Mouse (Mus musculus) ZHBTc4 (cell line): Measurements from ENCODE around the gene Amt.
"Not testable (repeated sequence)": the region's sequence is repeated elsewhere in the genome, so short reads cannot be mapped to it uniquely, and the experiment has no call there.

ENCODE experiments used
- DNase-seq: peaks from one replicate; pipeline ENCODE4 v3.0.0-alpha.2; 2011; ENCODE audit warnings: low read depth, low spot score

Gene Amt

GRCm38 (mm10) chr9:108280071-108280828 lies 16.4 kb upstream of the Amt start:
- no peak for DNase-seq

- DNase-seq: peak; percentile 84
Measured at GRCm38 (mm10) chr9:108284410-108284809, 12.2 kb upstream of the Amt start.

DNA sequence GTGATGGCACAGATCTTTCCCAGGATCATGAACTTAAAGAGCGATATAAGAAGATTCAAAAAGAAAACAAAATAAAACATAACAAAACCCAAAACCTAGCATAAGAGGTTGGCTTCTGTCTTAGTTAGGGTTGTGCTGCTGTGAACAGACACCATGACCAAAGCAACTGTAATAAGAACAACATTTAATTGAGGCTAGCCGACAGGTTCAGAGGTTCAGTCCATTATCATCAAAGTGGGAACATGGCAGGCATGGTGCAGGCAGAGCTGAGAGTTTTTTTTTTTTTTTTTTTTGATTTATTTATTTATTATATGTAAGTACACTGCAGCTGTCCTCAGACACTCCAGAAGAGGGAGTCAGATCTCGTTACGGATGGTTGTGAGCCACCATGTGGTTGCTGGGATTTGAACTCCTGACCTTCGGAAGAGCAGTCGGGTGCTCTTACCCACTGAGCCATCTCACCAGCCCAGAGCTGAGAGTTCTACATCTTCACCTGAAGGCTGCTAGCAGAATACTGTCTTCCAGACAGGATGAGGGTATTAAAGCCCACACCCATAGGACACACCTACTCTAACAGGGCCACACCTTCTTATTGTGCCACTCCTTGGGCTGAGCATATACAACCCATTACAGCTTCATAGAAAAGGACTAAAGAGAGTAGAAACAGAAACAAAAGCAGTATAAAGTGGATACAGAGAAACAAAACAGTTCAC lies 9.0 kb upstream of the Amt start:
- peak; percentile 71 for DNase-seq

DNA sequence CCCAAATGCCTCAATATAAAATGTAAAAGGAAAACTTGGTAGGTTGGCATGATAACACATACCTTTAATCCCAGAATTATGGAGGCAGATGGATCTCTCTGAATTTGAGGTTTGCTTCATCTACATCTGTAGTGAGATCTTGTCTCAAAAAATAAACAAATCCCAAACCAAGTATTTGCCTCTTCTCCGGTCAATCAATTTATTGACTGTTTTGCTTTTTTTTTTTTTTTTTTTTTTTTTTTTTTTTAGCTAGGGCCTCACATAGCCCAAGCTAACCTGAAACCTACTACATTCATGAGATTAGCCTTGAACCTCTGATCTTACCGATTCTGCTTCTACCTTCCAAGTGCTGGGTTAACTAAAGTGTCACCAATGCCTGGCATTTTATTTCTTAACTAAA lies 7.3 kb upstream of the Amt start:
- no peak for DNase-seq

DNA sequence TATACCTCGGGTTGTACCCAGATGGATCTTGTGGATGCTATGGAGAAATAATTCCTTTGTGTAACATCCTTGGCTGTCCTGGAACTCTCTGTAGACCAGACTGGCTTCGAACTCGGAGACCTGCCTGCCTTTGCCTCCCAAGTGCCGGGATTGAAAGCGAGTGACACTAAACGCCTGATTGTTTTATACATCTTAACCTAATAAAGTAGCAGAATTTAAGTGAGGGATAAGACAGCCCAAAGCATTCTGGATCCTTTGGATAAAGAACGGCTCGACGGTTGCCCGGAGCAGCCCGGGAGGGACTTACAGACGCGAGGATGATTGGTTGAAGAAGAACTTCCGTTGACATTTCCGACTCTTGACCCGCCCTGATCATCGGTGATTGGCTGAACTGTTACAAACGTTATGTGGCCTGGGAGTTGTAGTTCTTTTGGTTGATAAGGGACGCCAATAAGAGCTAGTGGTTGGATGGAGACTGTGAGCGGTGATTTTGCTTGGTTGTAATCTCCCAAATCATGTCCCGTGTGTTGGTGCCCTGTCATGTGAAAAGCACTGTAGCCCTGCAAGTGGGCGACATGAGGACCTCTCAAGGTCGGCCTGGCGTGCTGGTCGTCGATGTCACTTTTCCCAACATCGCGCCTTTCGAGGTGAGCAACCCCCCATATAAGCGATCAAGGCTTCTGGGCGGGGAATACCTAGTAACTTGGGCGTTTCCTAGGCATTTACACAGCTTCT lies 6.5 kb upstream of the Amt start, which contains the start of gene Nicn1:
Nicn1 (plus strand) TSS at position 414 of the 735 bp plus-strand sequence.
- peak; percentile 97 for DNase-seq

GRCm38 (mm10) chr9:108290773-108291172 lies 5.9 kb upstream of the Amt start:
- no peak for DNase-seq

DNA sequence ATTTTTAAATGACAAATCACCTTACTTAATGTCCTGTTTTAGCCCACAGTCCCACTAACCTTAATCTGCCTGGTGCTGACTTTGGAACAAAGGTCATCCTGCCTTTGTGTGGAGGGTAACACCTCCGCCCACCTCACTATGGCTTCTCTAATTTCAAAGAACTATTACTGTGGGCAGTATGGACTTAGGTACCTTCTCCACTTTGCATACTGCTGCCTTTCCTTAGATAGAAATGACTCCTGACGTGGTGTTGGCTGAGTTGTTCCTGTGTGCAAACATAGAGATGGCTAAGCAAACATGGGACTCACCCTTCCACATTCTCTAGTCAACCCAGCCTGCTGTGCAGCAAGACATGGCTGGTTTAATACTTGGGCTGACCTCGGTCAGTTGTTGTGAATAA lies 5.2 kb downstream of the Amt start:
- peak; percentile 73 for DNase-seq

- DNase-seq: no peak
Measured at GRCm38 (mm10) chr9:108304716-108305115, 8.1 kb downstream of the Amt start.

- DNase-seq: no peak
Measured at GRCm38 (mm10) chr9:108305170-108305569, 8.5 kb downstream of the Amt start.

DNA sequence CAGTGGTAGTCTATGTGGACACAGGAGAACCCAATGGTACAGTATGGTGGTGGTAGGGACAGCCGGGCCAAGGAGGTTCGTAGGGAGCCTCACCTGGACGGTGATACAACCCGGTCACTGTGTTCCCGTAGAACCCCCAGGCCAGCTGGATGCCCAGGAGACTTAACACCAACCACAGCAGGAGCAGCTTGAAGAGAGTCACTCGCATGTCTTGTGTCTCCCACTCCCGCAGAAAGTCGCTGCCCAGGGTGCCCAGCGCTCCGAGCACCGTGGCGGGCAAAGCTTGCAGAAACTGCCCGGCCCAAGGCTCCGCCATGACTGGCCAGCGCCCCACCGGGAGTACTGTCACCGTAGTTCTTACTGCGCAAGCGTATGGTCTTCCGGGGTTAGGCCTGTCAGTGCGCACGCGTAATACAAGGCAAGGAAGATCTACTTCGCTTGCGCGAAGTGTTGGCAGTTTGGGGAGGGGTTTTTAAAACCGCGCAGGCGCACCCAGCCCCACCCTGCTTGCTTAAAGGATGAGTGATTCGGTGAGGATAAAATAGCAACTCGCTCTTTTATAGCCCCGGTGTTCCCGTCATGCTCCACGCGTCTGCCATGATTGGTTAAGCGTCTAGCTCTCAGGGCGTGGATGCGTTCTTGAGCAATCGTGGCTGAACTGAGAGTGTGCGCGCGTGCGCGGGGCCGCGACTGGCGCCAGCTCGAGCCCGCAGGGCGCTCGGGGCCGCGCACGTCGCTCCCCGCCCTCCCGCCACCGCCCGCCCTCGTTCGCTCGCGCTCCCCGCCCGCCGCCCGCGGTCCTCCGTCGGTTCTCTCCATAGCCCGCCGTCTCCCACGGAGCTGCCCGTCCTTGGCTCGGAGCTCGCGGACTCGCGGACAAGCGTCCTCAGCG lies 9.2 kb downstream of the Amt start, which contains the start of the genes Rhoa and Tcta:
Rhoa (plus strand) TSS at position 501 of the 892 bp plus-strand sequence.
Tcta (minus strand) TSS at position 532 of the 892 bp plus-strand sequence.
- peak; percentile 100 for DNase-seq

DNA sequence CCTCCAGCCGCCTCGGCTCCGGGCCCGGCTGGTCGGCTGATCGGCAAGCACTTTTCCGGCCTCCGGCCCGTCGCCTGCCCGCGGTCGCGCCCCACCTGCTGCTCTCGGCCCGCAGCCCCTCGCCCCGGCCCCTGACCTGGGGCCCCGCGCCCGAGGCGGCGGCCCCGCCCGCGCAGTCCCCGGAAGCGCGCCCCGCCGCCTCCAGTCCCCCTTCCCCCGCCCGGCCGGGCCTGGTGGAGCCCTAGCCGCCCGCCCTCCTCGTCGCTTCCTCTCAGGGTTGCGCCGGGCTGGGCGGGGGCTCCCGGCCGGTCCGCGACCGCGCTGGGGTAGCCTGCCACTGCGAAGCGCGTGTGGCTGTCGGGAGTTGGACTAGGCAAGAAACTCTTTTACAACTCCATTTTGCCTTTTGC lies 9.9 kb downstream of the Amt start:
- DNase-seq: peak; percentile 90

GRCm38 (mm10) chr9:108307021-108307807 lies 10.6 kb downstream of the Amt start:
- no peak for DNase-seq

DNA sequence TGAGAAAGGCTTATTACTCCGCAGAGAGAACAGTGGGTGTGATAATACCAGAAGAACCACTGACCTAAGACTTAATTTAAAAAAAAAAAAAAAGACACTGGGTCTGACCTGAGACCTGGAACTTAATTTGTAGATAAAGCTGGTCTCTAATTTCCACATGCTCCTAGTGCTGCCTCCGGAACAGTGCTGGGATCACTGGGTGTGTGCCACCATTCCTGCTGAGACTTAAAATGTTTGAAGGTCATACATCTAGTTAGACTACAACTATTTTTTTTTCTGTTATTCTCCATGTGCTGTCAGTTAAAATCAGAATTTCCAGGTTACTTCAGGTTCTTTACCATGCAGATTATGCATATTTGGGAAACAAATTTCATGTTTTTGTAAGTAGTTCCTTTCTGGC lies 11.5 kb downstream of the Amt start:
- DNase-seq: no peak

- peak; percentile 27 for DNase-seq
Measured at GRCm38 (mm10) chr9:108317572-108317971, 20.9 kb downstream of the Amt start.

DNA sequence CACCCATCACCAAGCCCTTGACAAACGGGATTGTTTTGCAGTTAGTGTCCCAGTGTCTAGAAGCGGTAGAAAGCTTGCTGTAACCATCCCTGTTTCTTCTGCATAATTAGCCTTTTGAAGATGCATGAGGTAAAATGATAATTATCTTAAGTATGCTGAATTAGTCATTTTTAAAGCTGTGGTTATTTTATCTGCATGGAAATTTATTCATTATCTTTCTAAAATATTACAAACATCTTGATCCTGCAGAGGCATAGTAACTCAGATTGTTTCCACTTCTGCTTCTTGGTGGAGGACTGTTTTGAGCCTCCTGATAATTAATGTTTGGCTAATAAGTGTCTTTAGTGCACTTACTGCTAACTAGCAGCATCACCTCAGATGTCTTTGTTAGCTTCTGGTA lies 21.8 kb downstream of the Amt start:
- no peak for DNase-seq

DNA sequence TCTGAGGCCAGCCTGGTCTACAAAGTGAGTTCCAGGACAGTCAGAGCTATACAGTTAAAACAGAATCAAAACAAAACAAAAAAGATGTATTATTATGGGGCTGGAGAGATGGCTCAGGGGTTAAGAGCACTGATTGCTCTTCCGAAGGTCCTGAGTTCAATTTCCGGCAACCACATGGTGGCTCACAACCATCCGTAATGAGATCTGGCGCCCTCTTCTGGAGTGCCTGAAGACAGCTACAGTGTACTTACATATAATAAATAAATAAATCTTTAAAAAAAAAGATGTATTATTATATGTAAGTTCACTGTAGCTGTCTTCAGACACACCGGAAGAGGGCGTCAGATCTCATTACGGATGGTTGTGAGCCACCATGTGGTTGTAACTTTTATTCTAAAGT lies 25.4 kb downstream of the Amt start:
- DNase-seq: not testable (repeated sequence)

GRCm38 (mm10) chr9:108324784-108325183 lies 28.1 kb downstream of the Amt start:
- DNase-seq: no peak

DNA sequence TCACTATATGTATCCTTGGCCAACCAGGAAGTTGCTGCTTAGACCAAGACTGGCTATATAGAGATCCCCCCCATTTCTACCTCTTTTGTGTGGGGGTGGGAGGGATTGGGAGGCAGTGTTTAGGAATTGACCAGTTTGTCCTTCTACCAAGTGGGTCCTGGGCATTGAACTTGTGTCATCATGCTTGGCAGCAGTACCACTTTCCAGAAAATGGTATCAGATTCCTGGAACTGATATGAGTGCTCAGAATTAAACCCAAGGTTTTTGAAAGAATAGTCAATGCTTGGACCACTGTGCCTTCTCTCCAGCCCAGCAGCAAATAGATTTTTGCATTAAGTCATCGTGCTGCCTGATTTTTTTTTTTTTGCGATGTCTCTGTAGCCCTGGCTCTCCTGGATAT lies 29.2 kb downstream of the Amt start:
- no peak for DNase-seq

- peak; percentile 56 for DNase-seq
Measured at GRCm38 (mm10) chr9:108337848-108338550, 41.3 kb downstream of the Amt start.

DNA sequence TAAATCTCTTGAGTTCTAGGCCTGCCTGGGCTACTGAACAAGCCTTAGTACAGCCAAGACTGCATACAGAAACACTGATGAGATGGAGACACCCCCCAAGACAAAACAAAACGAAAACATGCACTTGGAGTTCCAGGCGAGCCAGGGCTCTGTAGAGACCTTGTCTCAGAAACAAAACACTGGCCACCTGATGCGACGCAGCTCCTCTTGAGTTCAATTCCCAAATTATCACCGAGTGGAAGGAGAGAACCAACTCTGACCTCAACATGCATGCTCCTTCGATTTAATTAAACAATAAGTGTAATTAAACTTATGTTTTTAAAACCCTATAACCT lies 41.9 kb downstream of the Amt start:
- peak; percentile 62 for DNase-seq
